Mouse (Mus musculus): Measurements from ENCODE around the gene Prr5. TPM values are rescaled to one million over a fixed set of nuclear protein-coding genes. Genes with fewer than 3 reads are reported as not detected.
A peak's percentile ranks its signal among the peaks of the same experiment; 100 is the strongest.

Gene Prr5
- polyA plus RNA-seq, 1 experiment from 2014 or later, result 43.7 TPM

DNA sequence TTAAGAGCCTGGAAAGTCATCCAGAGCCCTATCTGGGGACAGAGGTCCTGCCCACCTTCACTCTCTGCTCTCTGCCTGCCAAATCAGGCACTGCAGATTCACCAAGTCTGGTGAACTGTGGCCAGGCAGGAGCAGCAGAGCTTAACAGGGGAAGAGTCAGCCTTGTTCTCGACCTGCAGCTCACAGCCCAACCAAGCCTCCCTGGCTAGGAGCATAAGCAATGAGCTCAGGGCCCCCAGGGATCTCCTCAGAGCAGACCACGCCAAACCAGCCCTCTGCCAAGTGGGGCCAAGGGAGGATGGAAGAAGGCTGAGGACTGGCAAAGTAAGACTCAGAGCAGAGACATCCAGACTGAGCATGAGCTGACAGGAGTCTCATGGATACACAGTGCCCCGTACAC lies 35.1 kb upstream of the Prr5 start:
- DNase-seq (ENCODE audit: low spot score), result no peak
- Histone ChIP-seq H3K27me3 (replicated peaks; ENCODE audit: control insufficient read depth, insufficient read depth, low read length) (no peaks in the 10 kb centered on the region), H3K9me3 (ENCODE audit: control insufficient read depth, low read length) (no peaks in the 10 kb centered on the region), H3K9ac (ENCODE audit: low read length) (no peak overlapping the region), H3K4me3 (ENCODE audit: low read depth, low read length) (no peak overlapping the region), H3K4me1 (replicated peaks; ENCODE audit: control insufficient read depth, insufficient read depth, low read length) (peaks cover 7% of the 10 kb centered on the region), H3K27ac (ENCODE audit: low read depth) (no peak overlapping the region), H3K4me2 (ENCODE audit: low read length) (no peak overlapping the region), H3K36me3 (ENCODE audit: control insufficient read depth, insufficient read depth, low read length) (no peaks in the 10 kb centered on the region)
- ATAC-seq (replicated peaks; ENCODE audit: low FRiP score, low TSS enrichment, low read depth), result no peak
- WGBS, result 52% methylated on average over 3 of the region's 3 CpGs

DNA sequence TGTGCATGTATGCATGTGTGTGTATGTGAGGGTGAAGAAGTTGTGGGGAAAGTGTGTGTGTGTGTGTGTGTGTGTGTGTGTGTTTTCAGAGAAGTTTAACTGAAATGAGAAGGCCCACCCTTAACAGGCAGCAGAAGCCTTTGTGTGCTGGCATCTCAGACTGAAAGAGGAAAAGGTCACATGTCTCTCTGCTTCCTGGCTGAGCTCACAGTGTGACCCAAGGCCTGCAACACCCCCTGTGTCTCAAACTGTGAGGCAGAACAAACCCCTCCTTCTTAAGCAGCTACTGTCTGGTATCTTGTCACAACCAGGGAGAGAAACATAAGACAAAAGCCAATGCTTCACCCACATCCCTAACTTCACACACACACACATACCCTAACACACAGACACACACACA lies 31.0 kb upstream of the Prr5 start:
- Histone ChIP-seq H3K27me3 (replicated peaks; ENCODE audit: control insufficient read depth, insufficient read depth, low read length) (no peaks in the 10 kb centered on the region), H3K4me1 (replicated peaks; ENCODE audit: control insufficient read depth, insufficient read depth, low read length) (peaks cover 24% of the 10 kb centered on the region), H3K9me3 (ENCODE audit: control insufficient read depth, low read length) (no peaks in the 10 kb centered on the region), H3K9ac (ENCODE audit: low read length) (no peak overlapping the region), H3K36me3 (ENCODE audit: control insufficient read depth, insufficient read depth, low read length) (no peaks in the 10 kb centered on the region), H3K27ac (ENCODE audit: low read depth) (peak overlapping the region; percentile 78; the same call in 1 of the 2 replicates), H3K4me2 (ENCODE audit: low read length) (no peak overlapping the region), H3K4me3 (ENCODE audit: low read depth, low read length) (no peak overlapping the region)
- ATAC-seq (replicated peaks; ENCODE audit: low FRiP score, low TSS enrichment, low read depth) (no peak), DNase-seq (ENCODE audit: low spot score) (no peak)

GRCm38 (mm10) chr15:84639072-84639450 lies 30.4 kb upstream of the Prr5 start:
- Histone ChIP-seq H3K27me3 (replicated peaks; ENCODE audit: control insufficient read depth, insufficient read depth, low read length) (no peaks in the 10 kb centered on the region), H3K36me3 (ENCODE audit: control insufficient read depth, insufficient read depth, low read length) (no peaks in the 10 kb centered on the region), H3K27ac (ENCODE audit: low read depth) (peak overlapping the region; percentile 78), H3K4me2 (ENCODE audit: low read length) (no peak overlapping the region), H3K4me1 (replicated peaks; ENCODE audit: control insufficient read depth, insufficient read depth, low read length) (peaks cover 25% of the 10 kb centered on the region), H3K9me3 (ENCODE audit: control insufficient read depth, low read length) (no peaks in the 10 kb centered on the region), H3K4me3 (ENCODE audit: low read depth, low read length) (no peak overlapping the region), H3K9ac (ENCODE audit: low read length) (peak overlapping the region; percentile 11; the same call in 1 of the 2 replicates)
- WGBS, result 33% methylated on average over 5 of the region's 5 CpGs
- DNase-seq (ENCODE audit: low spot score) (no peak), ATAC-seq (replicated peaks; ENCODE audit: low FRiP score, low TSS enrichment, low read depth) (no peak)

- H3K27ac ChIP-seq (ENCODE audit: low read depth), result peak overlapping the region; percentile 78
- no peak overlapping the region for H3K4me3 ChIP-seq (ENCODE audit: low read depth, low read length)
- no peak overlapping the region for H3K4me2 ChIP-seq (ENCODE audit: low read length)
- no peaks in the 10 kb centered on the region for H3K9me3 ChIP-seq (ENCODE audit: control insufficient read depth, low read length)
- 48% methylated on average over 6 of the region's 6 CpGs for WGBS
- H3K36me3 ChIP-seq (ENCODE audit: control insufficient read depth, insufficient read depth, low read length), result no peaks in the 10 kb centered on the region
- no peaks in the 10 kb centered on the region for H3K27me3 ChIP-seq (replicated peaks; ENCODE audit: control insufficient read depth, insufficient read depth, low read length)
- DNase-seq (ENCODE audit: low spot score), result no peak
- ATAC-seq (replicated peaks; ENCODE audit: low FRiP score, low TSS enrichment, low read depth), result peak; percentile 70
- H3K9ac ChIP-seq (ENCODE audit: low read length), result peak overlapping the region; percentile 11; the same call in 1 of the 2 replicates
- H3K4me1 ChIP-seq (replicated peaks; ENCODE audit: control insufficient read depth, insufficient read depth, low read length), result peaks cover 25% of the 10 kb centered on the region
Measured at GRCm38 (mm10) chr15:84639451-84640136, 29.8 kb upstream of the Prr5 start.

DNA sequence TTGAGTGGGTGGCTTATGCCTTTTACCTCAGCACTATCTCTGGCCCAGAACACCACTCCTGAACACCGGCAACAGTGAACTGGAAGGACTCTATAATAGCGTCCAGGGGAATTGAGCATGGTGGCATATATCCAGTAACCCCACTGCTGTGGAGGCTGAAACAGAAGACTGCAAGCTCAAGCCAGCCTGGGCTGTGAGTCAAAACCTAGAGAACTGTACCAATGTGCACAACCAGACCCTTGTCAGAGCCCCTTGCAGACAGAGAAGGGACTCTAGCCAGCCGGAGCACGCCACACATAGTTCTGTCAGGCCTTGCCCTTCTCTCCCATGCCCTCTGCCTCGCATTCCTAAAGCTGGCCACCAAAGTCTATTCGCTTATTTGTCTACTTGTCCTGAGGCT lies 28.7 kb upstream of the Prr5 start:
- Histone ChIP-seq H3K4me1 (replicated peaks; ENCODE audit: control insufficient read depth, insufficient read depth, low read length) (peaks cover 25% of the 10 kb centered on the region), H3K4me3 (ENCODE audit: low read depth, low read length) (no peak overlapping the region), H3K9ac (ENCODE audit: low read length) (no peak overlapping the region), H3K36me3 (ENCODE audit: control insufficient read depth, insufficient read depth, low read length) (no peaks in the 10 kb centered on the region), H3K27ac (ENCODE audit: low read depth) (no peak overlapping the region), H3K9me3 (ENCODE audit: control insufficient read depth, low read length) (no peaks in the 10 kb centered on the region), H3K4me2 (ENCODE audit: low read length) (no peak overlapping the region), H3K27me3 (replicated peaks; ENCODE audit: control insufficient read depth, insufficient read depth, low read length) (no peaks in the 10 kb centered on the region)
- ATAC-seq (replicated peaks; ENCODE audit: low FRiP score, low TSS enrichment, low read depth) (no peak), DNase-seq (ENCODE audit: low spot score) (no peak)
- WGBS, result 83% methylated on average over 6 of the region's 6 CpGs

GRCm38 (mm10) chr15:84641127-84641526 lies 28.3 kb upstream of the Prr5 start:
- no peaks in the 10 kb centered on the region for H3K36me3 ChIP-seq (ENCODE audit: control insufficient read depth, insufficient read depth, low read length)
- no peak overlapping the region for H3K4me2 ChIP-seq (ENCODE audit: low read length)
- no peak overlapping the region for H3K9ac ChIP-seq (ENCODE audit: low read length)
- no peak overlapping the region for H3K27ac ChIP-seq (ENCODE audit: low read depth)
- 58% methylated on average over 5 of the region's 5 CpGs for WGBS
- H3K4me1 ChIP-seq (replicated peaks; ENCODE audit: control insufficient read depth, insufficient read depth, low read length), result peaks cover 25% of the 10 kb centered on the region
- no peak overlapping the region for H3K4me3 ChIP-seq (ENCODE audit: low read depth, low read length)
- ATAC-seq (replicated peaks; ENCODE audit: low FRiP score, low TSS enrichment, low read depth), result no peak
- no peaks in the 10 kb centered on the region for H3K27me3 ChIP-seq (replicated peaks; ENCODE audit: control insufficient read depth, insufficient read depth, low read length)
- no peak for DNase-seq (ENCODE audit: low spot score)
- H3K9me3 ChIP-seq (ENCODE audit: control insufficient read depth, low read length), result no peaks in the 10 kb centered on the region

GRCm38 (mm10) chr15:84641948-84642347 lies 27.5 kb upstream of the Prr5 start:
- Histone ChIP-seq H3K36me3 (ENCODE audit: control insufficient read depth, insufficient read depth, low read length) (no peaks in the 10 kb centered on the region), H3K9me3 (ENCODE audit: control insufficient read depth, low read length) (no peaks in the 10 kb centered on the region), H3K4me3 (ENCODE audit: low read depth, low read length) (no peak overlapping the region), H3K4me2 (ENCODE audit: low read length) (no peak overlapping the region), H3K27me3 (replicated peaks; ENCODE audit: control insufficient read depth, insufficient read depth, low read length) (no peaks in the 10 kb centered on the region), H3K4me1 (replicated peaks; ENCODE audit: control insufficient read depth, insufficient read depth, low read length) (peaks cover 25% of the 10 kb centered on the region), H3K27ac (ENCODE audit: low read depth) (no peak overlapping the region), H3K9ac (ENCODE audit: low read length) (no peak overlapping the region)
- DNase-seq (ENCODE audit: low spot score), result no peak
- ATAC-seq (replicated peaks; ENCODE audit: low FRiP score, low TSS enrichment, low read depth), result no peak
- WGBS, result 97% methylated on average over 1 of the region's 1 CpGs

DNA sequence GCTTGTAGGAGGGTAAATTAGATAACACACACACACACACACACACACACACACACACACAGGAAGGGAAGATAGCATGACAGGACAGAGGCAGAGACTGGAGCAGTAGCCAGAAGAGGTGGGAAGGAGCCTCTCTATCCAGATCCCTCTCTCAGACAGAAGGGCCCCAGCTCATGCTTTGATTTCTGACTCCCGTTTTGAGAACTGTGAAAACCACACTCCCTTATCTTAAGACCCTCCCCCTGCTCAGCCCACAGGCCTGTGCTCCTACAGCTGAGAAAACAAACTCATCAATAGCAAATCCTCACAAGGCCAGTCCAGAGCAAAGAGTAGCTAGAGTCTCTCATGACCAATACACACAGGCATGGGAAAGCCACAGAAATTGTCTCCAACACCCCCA lies 26.2 kb upstream of the Prr5 start:
- H3K27me3 ChIP-seq (replicated peaks; ENCODE audit: control insufficient read depth, insufficient read depth, low read length), result no peaks in the 10 kb centered on the region
- no peak for DNase-seq (ENCODE audit: low spot score)
- peaks cover 6% of the 10 kb centered on the region; the same call in 1 of the 2 replicates for H3K9me3 ChIP-seq (ENCODE audit: control insufficient read depth, low read length)
- WGBS, result 0% methylated on average over 1 of the region's 1 CpGs
- no peak overlapping the region for H3K4me2 ChIP-seq (ENCODE audit: low read length)
- no peak overlapping the region for H3K27ac ChIP-seq (ENCODE audit: low read depth)
- no peaks in the 10 kb centered on the region for H3K36me3 ChIP-seq (ENCODE audit: control insufficient read depth, insufficient read depth, low read length)
- no peak; the same call in 1 of the 2 replicates for ATAC-seq (replicated peaks; ENCODE audit: low FRiP score, low TSS enrichment, low read depth)
- peaks cover 25% of the 10 kb centered on the region for H3K4me1 ChIP-seq (replicated peaks; ENCODE audit: control insufficient read depth, insufficient read depth, low read length)
- no peak overlapping the region for H3K4me3 ChIP-seq (ENCODE audit: low read depth, low read length)
- no peak overlapping the region for H3K9ac ChIP-seq (ENCODE audit: low read length)

DNA sequence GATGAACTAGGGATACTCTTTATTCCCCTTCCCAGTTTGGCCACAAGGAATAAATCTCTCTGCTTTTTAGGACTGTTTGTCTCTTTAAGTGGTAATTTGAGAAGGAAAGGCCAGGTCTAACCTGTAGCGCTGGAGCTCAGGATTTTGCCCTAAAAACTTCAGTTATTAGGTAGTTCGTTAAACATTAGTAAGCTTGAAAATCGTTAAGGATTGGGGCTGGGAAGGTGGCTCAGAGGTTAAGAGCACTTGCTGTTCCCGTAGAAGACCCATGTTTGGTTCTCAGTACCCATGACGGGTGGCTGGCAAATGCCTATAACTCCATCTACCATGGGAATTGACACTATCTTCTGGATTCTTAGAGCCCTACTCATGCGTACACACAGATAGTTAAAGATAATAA lies 17.9 kb upstream of the Prr5 start:
- H3K27ac ChIP-seq (ENCODE audit: low read depth), result no peak overlapping the region
- H3K9ac ChIP-seq (ENCODE audit: low read length), result no peak overlapping the region
- DNase-seq (ENCODE audit: low spot score) (no peak), ATAC-seq (replicated peaks; ENCODE audit: low FRiP score, low TSS enrichment, low read depth) (no peak)
- H3K27me3 ChIP-seq (replicated peaks; ENCODE audit: control insufficient read depth, insufficient read depth, low read length), result no peaks in the 10 kb centered on the region
- H3K36me3 ChIP-seq (ENCODE audit: control insufficient read depth, insufficient read depth, low read length), result no peaks in the 10 kb centered on the region
- 88% methylated on average over 6 of the region's 6 CpGs for WGBS
- H3K9me3 ChIP-seq (ENCODE audit: control insufficient read depth, low read length), result peaks cover 6% of the 10 kb centered on the region; the same call in 1 of the 2 replicates
- no peak overlapping the region for H3K4me3 ChIP-seq (ENCODE audit: low read depth, low read length)
- H3K4me2 ChIP-seq (ENCODE audit: low read length), result no peak overlapping the region
- peaks cover 13% of the 10 kb centered on the region for H3K4me1 ChIP-seq (replicated peaks; ENCODE audit: control insufficient read depth, insufficient read depth, low read length)

All from intestine, embryonic 14.5 days (tissue).